Mouse (Mus musculus): ENCODE measurements around the gene Gm20696.

DNA sequence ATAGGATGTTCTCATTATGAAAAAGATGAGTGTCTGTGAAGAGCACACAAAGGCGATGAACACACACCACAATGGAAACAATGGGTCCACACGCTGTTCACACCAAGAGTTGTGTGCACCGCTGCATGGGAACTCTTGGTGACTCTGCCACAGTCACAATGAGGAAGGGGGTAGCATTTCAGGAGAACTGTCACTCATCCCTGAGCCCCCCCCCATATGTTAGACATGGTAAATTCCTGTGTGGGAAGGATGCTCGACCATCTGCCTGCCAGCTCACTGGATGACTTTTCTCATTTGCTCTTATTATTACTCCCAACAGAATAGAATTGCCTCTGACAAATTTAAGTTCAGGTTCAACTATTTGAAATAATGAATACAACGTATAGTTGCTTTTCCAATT lies 35.0 kb downstream of the Gm20696 start:
- TF ChIP-seq GATA1 (IDR thresholded peaks at IDR 0.05; ENCODE audit: low read length) (no peak), TAL1 (IDR thresholded peaks at IDR 0.05; ENCODE audit: low read length) (no peak)
